Mouse (Mus musculus): ENCODE measurements around the gene Zfp239.

DNA sequence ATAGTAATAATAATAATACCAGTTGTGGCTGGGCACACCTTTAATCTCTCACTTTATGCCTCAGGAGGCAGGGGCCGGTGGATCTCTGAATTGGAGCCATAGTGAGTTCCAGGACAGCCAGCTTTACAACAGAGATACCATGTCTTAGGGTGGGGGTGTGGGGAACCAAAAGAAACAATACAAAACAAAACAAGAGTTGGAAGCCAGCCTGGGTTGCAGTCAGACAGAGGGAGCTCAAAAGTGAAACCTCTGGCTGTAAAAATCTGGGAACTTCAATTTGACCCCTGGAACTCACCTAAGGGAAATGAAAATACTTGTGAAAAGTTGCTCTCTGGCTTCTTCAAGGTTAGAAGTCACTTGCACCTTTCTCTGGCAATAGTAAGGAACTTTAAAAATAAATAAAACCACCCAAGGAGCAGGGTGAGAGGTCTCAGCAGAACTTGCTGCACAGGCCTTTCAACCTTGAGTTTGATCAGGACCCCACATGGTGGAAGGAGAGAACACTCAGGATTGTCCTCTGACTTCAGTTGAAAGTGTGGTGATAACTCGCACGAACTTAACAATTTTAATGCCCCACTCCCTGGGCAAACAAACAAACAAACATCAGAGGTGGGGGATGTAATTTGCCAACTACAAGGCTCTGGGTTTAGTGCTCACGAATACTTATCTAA lies 43.5 kb downstream of the Zfp239 start:
- no peak for TF ChIP-seq CTCF (IDR thresholded peaks at IDR 0.05)
- no peak for TF ChIP-seq EP300 (IDR thresholded peaks at IDR 0.05)
